Mouse (Mus musculus) liver, embryonic 11.5 days (tissue): ENCODE results near the gene Twist1. TPM values are rescaled to one million over a fixed set of nuclear protein-coding genes. Genes with fewer than 3 reads are reported as not detected.
A peak's percentile ranks its signal among the peaks of the same experiment; 100 is the strongest.

Experiments used
- ATAC-seq: fragments of 200-750 bp; cut with Nextera tagmentation; replicated peaks from 2 replicates; pipeline ENCODE4 v1.8.0; 2017; ENCODE audit warnings: moderate number of reproducible peaks, mild to moderate bottlenecking, moderate TSS enrichment, moderate library complexity; ENCODE audit not compliant: low FRiP score
- DNase-seq: peaks from one replicate; pipeline ENCODE4 v3.0.0-alpha.2; 2017; ENCODE audit warnings: low spot score
- H3K27ac ChIP-seq: fragments of 300-500 bp; sonication (generic); 2 replicates; pipeline ENCODE4 v1.5.1; 2014; ENCODE audit warnings: mild to moderate bottlenecking, low read depth, low read length, control low read depth
- H3K27me3 ChIP-seq: fragments of 300-500 bp; sonication (generic); replicated peaks from 2 replicates; pipeline ENCODE4 v1.6.1; 2014; ENCODE audit warnings: low read length, mixed read lengths; ENCODE audit not compliant: control insufficient read depth, insufficient read depth
- H3K36me3 ChIP-seq: fragments of 300-500 bp; sonication (generic); 2 replicates; pipeline ENCODE4 v1.6.1; 2014; ENCODE audit warnings: mild to moderate bottlenecking, low read length, moderate library complexity, mixed read lengths; ENCODE audit not compliant: control insufficient read depth, insufficient read depth
- H3K4me1 ChIP-seq: fragments of 300-500 bp; sonication (generic); replicated peaks from 2 replicates; pipeline ENCODE4 v1.6.1; 2014; ENCODE audit warnings: low read length, mixed read lengths; ENCODE audit not compliant: control insufficient read depth, insufficient read depth
- H3K4me2 ChIP-seq: fragments of 300-500 bp; sonication (generic); 2 replicates; pipeline ENCODE4 v1.6.1; 2014; ENCODE audit warnings: mild to moderate bottlenecking, control low read depth, moderate library complexity
- H3K4me3 ChIP-seq: fragments of 300-500 bp; sonication (generic); 2 replicates; pipeline ENCODE4 v1.5.1; 2014; ENCODE audit warnings: low read depth, low read length, control low read depth
- H3K9ac ChIP-seq: fragments of 300-500 bp; sonication (generic); 2 replicates; pipeline ENCODE4 v1.6.1; 2014; ENCODE audit warnings: low read depth, low read length, control low read depth
- H3K9me3 ChIP-seq: fragments of 300-500 bp; sonication (generic); 2 replicates; pipeline ENCODE4 v1.6.1; 2016; ENCODE audit warnings: low read length, inconsistent platforms, mixed read lengths; ENCODE audit not compliant: control insufficient read depth
- WGBS: fragments of 180-500 bp; shearing (Covaris S2); extraction: QIAGEN DNeasy Blood & Tissue Kit; methylation state at CpG from one replicate; pipeline ENCODE4 v1.1.7; 2014; 5-methylcytosine and 5-hydroxymethylcytosine counted together
- polyA plus RNA-seq: library from polyadenylated mRNA; unstranded; fragments of >200 nt; fragmentation: Nextera tagmentation; extraction: Ambion mirVana; gene quantifications from 2 replicates; pipeline ENCODE4 v1.2.1, GENCODE M21; 2014

Twist1 gene
- polyA plus RNA-seq, 1 experiment from 2014 or later = 6.1 TPM

- DNase-seq (no peak), ATAC-seq (no peak)
- no peak overlapping the region for H3K4me3 ChIP-seq
- H3K36me3 ChIP-seq = no peaks in the 10 kb centered on the region
- H3K4me2 ChIP-seq = no peak overlapping the region
- H3K9ac ChIP-seq = no peak overlapping the region
- no peak overlapping the region for H3K27ac ChIP-seq
- WGBS = 22% methylated on average over 15 of the region's 15 CpGs
- no peaks in the 10 kb centered on the region for H3K4me1 ChIP-seq
- H3K27me3 ChIP-seq = peaks cover 82% of the 10 kb centered on the region
- H3K9me3 ChIP-seq = no peaks in the 10 kb centered on the region
Measured at GRCm38 (mm10) chr12:33963671-33964369, 6.3 kb downstream of the Twist1 start.

- Histone ChIP-seq H3K9ac (no peak overlapping the region), H3K4me2 (no peak overlapping the region), H3K4me1 (no peaks in the 10 kb centered on the region), H3K36me3 (no peaks in the 10 kb centered on the region), H3K4me3 (no peak overlapping the region), H3K27ac (no peak overlapping the region), H3K27me3 (peaks cover 83% of the 10 kb centered on the region), H3K9me3 (no peaks in the 10 kb centered on the region)
- 45% methylated on average over 2 of the region's 2 CpGs for WGBS
- DNase-seq (no peak), ATAC-seq (no peak)
Measured at GRCm38 (mm10) chr12:33964427-33964826, 7.0 kb downstream of the Twist1 start.

- H3K27ac ChIP-seq = no peak overlapping the region
- no peak overlapping the region for H3K9ac ChIP-seq
- no peaks in the 10 kb centered on the region for H3K4me1 ChIP-seq
- DNase-seq (no peak), ATAC-seq (no peak)
- no peak overlapping the region for H3K4me3 ChIP-seq
- H3K27me3 ChIP-seq = peaks cover 88% of the 10 kb centered on the region
- WGBS = 14% methylated on average over 5 of the region's 5 CpGs
- H3K4me2 ChIP-seq = no peak overlapping the region
- H3K36me3 ChIP-seq = no peaks in the 10 kb centered on the region
- no peaks in the 10 kb centered on the region for H3K9me3 ChIP-seq
Measured at GRCm38 (mm10) chr12:33965661-33966360, 8.3 kb downstream of the Twist1 start.

- Histone ChIP-seq H3K9me3 (no peaks in the 10 kb centered on the region), H3K36me3 (no peaks in the 10 kb centered on the region), H3K4me2 (peak overlapping the region; percentile 38), H3K4me1 (no peaks in the 10 kb centered on the region), H3K4me3 (no peak overlapping the region), H3K27ac (no peak overlapping the region), H3K27me3 (peaks cover 89% of the 10 kb centered on the region), H3K9ac (no peak overlapping the region)
- DNase-seq = peak; percentile 37
- no peak for ATAC-seq
- WGBS = 2% methylated on average over 35 of the region's 35 CpGs
Measured at GRCm38 (mm10) chr12:33966490-33967415, 9.3 kb downstream of the Twist1 start.

DNA sequence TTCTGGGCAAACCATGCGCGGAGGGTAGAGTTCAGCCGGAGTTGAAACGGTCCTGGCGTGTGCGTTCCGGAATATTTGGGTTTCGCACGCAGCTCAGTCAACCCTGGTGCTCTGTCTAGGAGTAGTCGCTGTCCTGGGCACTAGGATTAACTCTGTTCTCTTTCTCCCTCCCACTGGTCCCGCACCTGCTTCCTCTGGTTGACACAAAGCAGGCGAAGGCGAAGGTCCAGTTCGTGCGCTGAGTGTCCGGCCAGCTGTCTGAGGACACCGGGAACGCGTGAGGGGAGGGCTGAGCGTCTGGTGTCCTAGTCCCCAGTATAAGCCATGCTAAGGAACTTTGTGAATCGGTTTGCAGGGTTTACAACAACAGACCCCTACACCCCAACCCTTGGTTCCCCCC, 10.0 kb downstream of the Twist1 start:
- Histone ChIP-seq H3K4me1 (no peaks in the 10 kb centered on the region), H3K36me3 (no peaks in the 10 kb centered on the region), H3K27me3 (peaks cover 81% of the 10 kb centered on the region), H3K4me2 (peak overlapping the region; percentile 38), H3K9me3 (no peaks in the 10 kb centered on the region), H3K4me3 (no peak overlapping the region), H3K9ac (no peak overlapping the region), H3K27ac (no peak overlapping the region)
- ATAC-seq = no peak
- peak; percentile 50 for DNase-seq
- under 1% methylated on average over 21 of the region's 21 CpGs for WGBS

DNA sequence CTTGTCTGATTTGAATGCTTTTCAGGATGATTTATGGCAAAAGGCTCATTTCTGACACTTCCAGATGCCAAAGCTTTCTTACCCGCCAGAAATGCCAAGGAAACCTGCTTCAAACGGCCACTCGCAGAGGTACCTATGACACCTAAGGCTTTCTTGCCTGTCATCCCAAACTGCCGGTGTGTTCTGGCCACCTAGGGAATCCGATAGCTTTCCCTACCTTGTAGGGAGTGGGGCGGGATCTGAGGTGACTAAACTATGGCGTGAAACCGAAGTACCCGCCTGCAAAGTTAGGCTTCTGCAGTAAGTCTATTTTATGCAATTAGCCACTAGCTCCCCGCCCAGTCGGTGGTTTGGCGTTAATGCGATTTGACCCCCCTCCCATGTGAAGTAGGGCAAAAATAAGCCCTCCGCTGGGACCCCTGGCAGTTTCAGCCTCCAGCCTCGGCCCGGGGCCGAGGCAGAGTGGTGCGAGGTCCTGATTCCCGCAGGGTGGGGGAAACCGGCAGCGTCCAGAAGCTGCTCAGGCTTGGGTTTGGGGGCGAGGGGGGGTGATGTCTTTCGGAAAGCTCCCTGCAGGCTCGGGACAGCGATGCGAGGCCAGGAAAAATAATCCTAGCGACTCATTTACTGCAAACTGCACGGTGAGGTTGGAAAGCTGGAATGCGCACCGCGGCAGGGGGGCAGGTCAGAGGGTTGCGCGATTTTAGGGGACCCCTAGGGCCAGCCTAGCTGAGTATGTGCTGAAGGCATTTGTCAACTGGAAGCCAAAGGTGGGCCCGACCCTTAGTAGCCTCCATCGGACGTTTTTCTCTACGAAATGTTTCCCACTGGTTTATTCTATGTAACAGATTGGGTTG, 10.8 kb downstream of the Twist1 start:
- H3K9ac ChIP-seq = no peak overlapping the region
- peak overlapping the region; percentile 19; the same call in 1 of the 2 replicates for H3K4me3 ChIP-seq
- DNase-seq (no peak), ATAC-seq (no peak)
- peaks cover 73% of the 10 kb centered on the region for H3K27me3 ChIP-seq
- 3% methylated on average over 37 of the region's 37 CpGs for WGBS
- peak overlapping the region; percentile 44 for H3K4me2 ChIP-seq
- no peaks in the 10 kb centered on the region for H3K4me1 ChIP-seq
- no peaks in the 10 kb centered on the region for H3K9me3 ChIP-seq
- no peaks in the 10 kb centered on the region for H3K36me3 ChIP-seq
- H3K27ac ChIP-seq = no peak overlapping the region

DNA sequence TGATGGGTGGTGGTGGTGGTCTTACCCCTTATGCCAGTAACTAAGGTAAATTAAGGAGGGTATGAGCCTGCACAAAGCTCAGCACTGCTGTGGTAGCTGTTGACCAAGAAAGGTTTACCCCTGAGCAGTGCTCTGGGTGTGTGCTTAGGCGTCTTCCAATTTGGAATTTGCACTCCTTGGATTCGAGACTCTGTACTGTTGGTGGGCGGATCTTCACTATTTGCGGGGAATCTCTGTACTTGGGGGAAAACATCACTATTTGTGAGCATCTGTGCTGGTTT, 11.4 kb downstream of the Twist1 start:
- Histone ChIP-seq H3K9ac (no peak overlapping the region), H3K27ac (no peak overlapping the region), H3K4me2 (no peak overlapping the region), H3K4me3 (no peak overlapping the region), H3K4me1 (no peaks in the 10 kb centered on the region), H3K36me3 (no peaks in the 10 kb centered on the region), H3K27me3 (peaks cover 69% of the 10 kb centered on the region), H3K9me3 (no peaks in the 10 kb centered on the region)
- 27% methylated on average over 4 of the region's 4 CpGs for WGBS
- DNase-seq = no peak
- ATAC-seq = no peak

GRCm38 (mm10) chr12:33980159-33980558, 22.7 kb downstream of the Twist1 start:
- Histone ChIP-seq H3K9ac (no peak overlapping the region), H3K27ac (no peak overlapping the region), H3K36me3 (no peaks in the 10 kb centered on the region), H3K4me1 (no peaks in the 10 kb centered on the region), H3K9me3 (no peaks in the 10 kb centered on the region), H3K4me3 (no peak overlapping the region), H3K4me2 (no peak overlapping the region), H3K27me3 (no peaks in the 10 kb centered on the region)
- DNase-seq (no peak), ATAC-seq (no peak)
- 83% methylated on average over 4 of the region's 4 CpGs for WGBS
